Mouse (Mus musculus) CH12.LX (cell line): ENCODE measurements at regions not wholly inside any gene's neighbourhood (a gene's known extent, or its start where the extent isn't known, plus 50 kb on each side); places are given as distances from the start of the nearest gene placed in this dataset.

ENCODE experiments used
- DNase-seq: peaks from one replicate; pipeline ENCODE4 v3.0.0-alpha.2; 2013; ENCODE audit errors: extremely low read depth
- H3K27ac ChIP-seq: 2 replicates; pipeline ENCODE4 v1.5.1; 2012; ENCODE audit warnings: low read depth, mild to moderate bottlenecking, control low read depth, moderate library complexity; ENCODE audit not compliant: insufficient read depth
- H3K27me3 ChIP-seq: replicated peaks from 2 replicates; pipeline ENCODE3; 2012; ENCODE audit warnings: inconsistent platforms
- H3K36me3 ChIP-seq, 2 experiments: replicated peaks in 1 of 2; 2 replicates each; pipeline versions ENCODE3 to v1.6.1; 2012; ENCODE audit warnings: inconsistent platforms in 1 of 2, low read length in 1 of 2, mild to moderate bottlenecking in 1 of 2, mixed read lengths in 1 of 2, moderate library complexity in 1 of 2; ENCODE audit not compliant: control insufficient read depth in 1 of 2, insufficient read depth in 1 of 2
- H3K4me1 ChIP-seq, 2 experiments: 2 replicates each; pipeline ENCODE4 v1.6.1; 2012; ENCODE audit warnings: inconsistent platforms in 1 of 2, moderate library complexity in 1 of 2; ENCODE audit not compliant: insufficient read depth in 2 of 2, control insufficient read depth in 1 of 2
- H3K4me2 ChIP-seq: 2 replicates; pipeline ENCODE4 v1.6.1; 2012; ENCODE audit warnings: low read depth, mild to moderate bottlenecking, control low read depth; ENCODE audit not compliant: poor library complexity, insufficient read depth, severe bottlenecking
- H3K4me3 ChIP-seq, 3 experiments: fragments of 150-350 bp in 1 of 3; sonication (generic) in 1 of 3; replicated peaks in 1 of 3; 2 replicates each; pipeline versions ENCODE3 to v1.5.1; 2011 to 2012; ENCODE audit warnings: low read depth in 2 of 3, low read length in 2 of 3, mild to moderate bottlenecking in 2 of 3, moderate library complexity in 2 of 3, control low read depth in 1 of 3, improper control_type of control experiment in 1 of 3, inconsistent platforms in 1 of 3, mixed read lengths in 1 of 3; ENCODE audit not compliant: poor library complexity in 1 of 3
- H3K79me2 ChIP-seq: replicated peaks from 2 replicates; pipeline ENCODE4 v1.6.1; 2012; ENCODE audit warnings: mild to moderate bottlenecking, moderate library complexity; ENCODE audit not compliant: control insufficient read depth, poor library complexity, insufficient read depth, severe bottlenecking; ENCODE audit errors: extremely low read depth
- H3K9ac ChIP-seq: 2 replicates; pipeline ENCODE4 v1.6.1; 2012; ENCODE audit warnings: low read depth, mild to moderate bottlenecking, control low read depth, moderate library complexity; ENCODE audit not compliant: insufficient read depth
- H3K9me3 ChIP-seq: replicated peaks from 2 replicates; pipeline ENCODE3; 2012; ENCODE audit warnings: low read length, inconsistent platforms, mixed read lengths
- CTCF ChIP-seq, 2 experiments: IDR thresholded peaks in 1 of 2; conservative IDR thresholded peaks in 1 of 2; 2 replicates each; pipeline ENCODE4 v1.5.1; 2011 to 2012; ENCODE audit warnings: low read depth in 2 of 2, low read length in 2 of 2, improper control_type of control experiment in 1 of 2, inconsistent platforms in 1 of 2, mild to moderate bottlenecking in 1 of 2, moderate library complexity in 1 of 2
- E2F4 ChIP-seq: IDR thresholded peaks from 2 replicates; pipeline ENCODE4 v1.6.1; 2011; ENCODE audit warnings: low read depth, low read length, improper control_type of control experiment; ENCODE audit not compliant: insufficient replicate concordance
- ELF1 ChIP-seq: IDR thresholded peaks from 2 replicates; pipeline ENCODE4 v1.6.1; 2014; ENCODE audit warnings: low read depth, mild to moderate bottlenecking, inconsistent platforms, low read length, improper control_type of control experiment
- GABPA ChIP-seq: IDR thresholded peaks from 2 replicates; pipeline ENCODE4 v1.6.1; 2012; ENCODE audit warnings: low read depth, low read length, improper control_type of control experiment, inconsistent platforms; ENCODE audit not compliant: insufficient replicate concordance
- HCFC1 ChIP-seq: IDR thresholded peaks from 2 replicates; pipeline ENCODE4 v1.6.1; 2012; ENCODE audit warnings: low read depth, mild to moderate bottlenecking, inconsistent platforms, low read length, improper control_type of control experiment
- IRF4 ChIP-seq: IDR thresholded peaks from 2 replicates; pipeline ENCODE4 v1.6.1; 2014; ENCODE audit warnings: low read depth, mild to moderate bottlenecking, inconsistent platforms, low read length, improper control_type of control experiment
- JUN ChIP-seq: IDR thresholded peaks from 2 replicates; pipeline ENCODE4 v1.6.1; 2011; ENCODE audit warnings: low read depth, mild to moderate bottlenecking, low read length, improper control_type of control experiment, moderate library complexity; ENCODE audit not compliant: insufficient read depth
- JUND ChIP-seq: conservative IDR thresholded peaks from 2 replicates; pipeline ENCODE4 v1.6.1; 2011; ENCODE audit warnings: low read depth, low read length, improper control_type of control experiment
- KAT2A ChIP-seq: IDR thresholded peaks from 2 replicates; pipeline ENCODE4 v1.6.1; 2012; ENCODE audit warnings: low read length, improper control_type of control experiment, inconsistent platforms; ENCODE audit not compliant: insufficient replicate concordance
- MAFK ChIP-seq: IDR thresholded peaks from 2 replicates; pipeline ENCODE4 v1.6.1; 2011; ENCODE audit warnings: low read length, improper control_type of control experiment; ENCODE audit not compliant: insufficient replicate concordance
- MAZ ChIP-seq: IDR thresholded peaks from 2 replicates; pipeline ENCODE4 v1.6.1; 2012; ENCODE audit warnings: low read depth, mild to moderate bottlenecking, inconsistent platforms, low read length, improper control_type of control experiment, moderate library complexity
- MXI1 ChIP-seq: IDR thresholded peaks from 2 replicates; pipeline ENCODE4 v1.6.1; 2011; ENCODE audit warnings: mild to moderate bottlenecking, low read depth, low read length, improper control_type of control experiment
- MYC ChIP-seq: IDR thresholded peaks from 2 replicates; pipeline ENCODE4 v1.6.1; 2011; ENCODE audit warnings: low read depth, mild to moderate bottlenecking, improper control_type of control experiment, low read length
- NELFE ChIP-seq: IDR thresholded peaks from 2 replicates; pipeline ENCODE4 v1.6.1; 2011; ENCODE audit warnings: low read depth, low read length, improper control_type of control experiment
- NRF1 ChIP-seq: IDR thresholded peaks from 2 replicates; pipeline ENCODE4 v1.6.1; 2014; ENCODE audit warnings: low read depth, mild to moderate bottlenecking, inconsistent platforms, low read length, improper control_type of control experiment, moderate library complexity
- PAX5 ChIP-seq: IDR thresholded peaks from 2 replicates; pipeline ENCODE4 v1.6.1; 2012; ENCODE audit warnings: low read length, inconsistent platforms, mixed read lengths
- POLR2A ChIP-seq: IDR thresholded peaks from 2 replicates; pipeline ENCODE4 v1.6.1; 2011; ENCODE audit warnings: low read depth, mild to moderate bottlenecking, improper control_type of control experiment, low read length
- POLR2AphosphoS2 ChIP-seq: IDR thresholded peaks from 2 replicates; pipeline ENCODE4 v1.6.1; 2011; ENCODE audit warnings: low read depth, low read length, improper control_type of control experiment
- RAD21 ChIP-seq: IDR thresholded peaks from 2 replicates; pipeline ENCODE4 v1.6.1; 2011; ENCODE audit warnings: low read depth, mild to moderate bottlenecking, low read length, improper control_type of control experiment, moderate library complexity
- RCOR1 ChIP-seq: conservative IDR thresholded peaks from 2 replicates; pipeline ENCODE4 v1.6.1; 2012; ENCODE audit warnings: low read depth, mild to moderate bottlenecking, inconsistent platforms, low read length, improper control_type of control experiment
- TBP ChIP-seq: conservative IDR thresholded peaks from 2 replicates; pipeline ENCODE4 v1.6.1; 2011; ENCODE audit warnings: low read depth, low read length, improper control_type of control experiment
- UBTF ChIP-seq: IDR thresholded peaks from 2 replicates; pipeline ENCODE4 v1.6.1; 2012; ENCODE audit warnings: low read depth, mild to moderate bottlenecking, inconsistent platforms, low read length, improper control_type of control experiment, moderate library complexity
- USF1 ChIP-seq: IDR thresholded peaks from 2 replicates; pipeline ENCODE4 v1.6.1; 2014; ENCODE audit warnings: low read depth, mild to moderate bottlenecking, inconsistent platforms, low read length, improper control_type of control experiment
- USF2 ChIP-seq: conservative IDR thresholded peaks from 2 replicates; pipeline ENCODE4 v1.6.1; 2011; ENCODE audit warnings: low read depth, low read length, improper control_type of control experiment
- ZKSCAN1 ChIP-seq: IDR thresholded peaks from 2 replicates; pipeline ENCODE4 v1.6.1; 2012; ENCODE audit warnings: low read depth, inconsistent platforms, low read length, improper control_type of control experiment, borderline replicate concordance
- ZMIZ1 ChIP-seq: IDR thresholded peaks from 2 replicates; pipeline ENCODE4 v1.6.1; 2012; ENCODE audit warnings: low read depth, mild to moderate bottlenecking, inconsistent platforms, low read length, improper control_type of control experiment
- dilution Hi-C: fragments of 300-500 bp; cut with MboI; formaldehyde crosslinking; loops from 2 replicates; pipeline ENCODE4 v1.14.3; 2020; ENCODE audit warnings: low sequenced_read_pairs; ENCODE audit not compliant: extremely low pct_unique_long_range_greater_than_20kb, extremely low pct_ligation_motif_present
- in situ Hi-C: fragments of 300-500 bp; cut with MboI; formaldehyde crosslinking; loops from 3 replicates; pipeline ENCODE4 v1.14.3; 2019; ENCODE audit warnings: low sequenced_read_pairs, low pct_ligation_motif_present, low pct_unique_long_range_greater_than_20kb, mixed read lengths

DNA sequence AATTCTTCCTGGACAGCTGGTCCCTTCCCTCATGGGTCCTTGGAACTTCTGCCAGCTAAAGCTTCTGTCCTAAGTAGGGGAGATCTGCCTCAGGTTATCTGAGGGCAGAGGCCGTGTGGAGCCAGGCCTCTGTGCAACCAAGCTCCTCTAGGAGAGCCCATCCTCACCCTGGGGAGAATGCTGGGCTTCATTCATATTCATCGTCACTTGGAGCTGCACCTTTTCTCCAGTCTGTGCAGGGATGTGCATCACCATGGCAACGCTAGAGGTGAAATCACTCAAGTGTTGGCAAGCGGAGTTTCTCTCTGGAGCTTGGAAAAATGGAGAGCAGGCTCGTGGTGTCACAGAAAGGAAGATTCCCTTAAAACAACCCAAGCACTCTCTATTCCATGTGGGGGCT lies 155.5 kb upstream of the Ppp2r3a start:
- no peak for TF ChIP-seq NELFE
- Histone ChIP-seq H3K9me3 (peaks cover 83% of the 10 kb centered on the region), H3K4me3 (no peak overlapping the region), H3K36me3 (no peaks in the 10 kb centered on the region), H3K27me3 (no peaks in the 10 kb centered on the region), H3K4me1 (no peaks in the 10 kb centered on the region), H3K79me2 (no peaks in the 10 kb centered on the region), H3K4me2 (no peak overlapping the region), H3K27ac (no peak overlapping the region), H3K9ac (no peak overlapping the region)
- dilution Hi-C loops = no loop called here
- no peak for DNase-seq
- in situ Hi-C loops = no loop called here

DNA sequence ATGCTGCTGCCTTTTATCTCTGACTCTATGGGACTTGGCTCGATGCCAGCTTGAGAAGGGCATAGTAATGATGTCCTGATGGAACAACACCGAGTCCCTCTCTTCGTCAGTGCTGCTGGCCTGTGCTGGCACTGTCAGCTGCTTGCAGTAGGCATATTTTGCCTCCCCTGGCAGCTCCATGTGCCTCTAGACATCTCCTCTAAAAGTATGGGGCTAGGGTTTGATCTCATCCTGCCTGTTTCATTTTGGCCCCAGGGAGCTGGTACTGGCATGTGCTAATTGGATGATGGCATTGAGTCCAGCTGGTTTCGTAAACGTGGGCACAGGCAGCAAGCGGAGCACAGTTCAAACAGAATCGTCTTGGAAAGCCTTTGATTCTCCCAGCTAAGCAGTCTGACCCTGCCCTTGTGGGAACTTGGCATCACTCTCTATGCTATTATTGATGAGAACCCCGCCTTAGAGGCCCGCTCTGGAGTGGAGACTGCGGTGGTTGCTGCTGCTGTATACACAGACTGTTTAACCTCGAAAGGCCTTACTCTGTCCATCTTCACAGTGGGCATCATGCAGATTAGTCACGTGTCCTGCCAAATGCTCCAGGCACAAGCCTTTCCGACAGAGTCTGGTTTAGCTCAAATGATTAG lies 153.0 kb upstream of the Ppp2r3a start:
- no peak overlapping the region for H3K9ac ChIP-seq
- no peak for TF ChIP-seq USF1
- TF ChIP-seq ELF1 = no peak
- TF ChIP-seq ZMIZ1 = no peak
- no peak for TF ChIP-seq IRF4
- TF ChIP-seq MXI1 = no peak
- TF ChIP-seq JUND = no peak
- no peak for TF ChIP-seq RCOR1
- no peak for TF ChIP-seq E2F4
- no peak for TF ChIP-seq PAX5
- TF ChIP-seq TBP = no peak
- TF ChIP-seq GABPA = no peak
- no peak for TF ChIP-seq MYC
- no peak for TF ChIP-seq RAD21
- peaks cover 81% of the 10 kb centered on the region for H3K9me3 ChIP-seq
- H3K4me3 ChIP-seq = no peak overlapping the region
- dilution Hi-C loops (no loop called here), in situ Hi-C loops (no loop called here)
- no peak overlapping the region for H3K27ac ChIP-seq
- H3K4me1 ChIP-seq = no peaks in the 10 kb centered on the region
- no peak for DNase-seq
- H3K27me3 ChIP-seq = no peaks in the 10 kb centered on the region
- H3K4me2 ChIP-seq = no peak overlapping the region
- no peaks in the 10 kb centered on the region for H3K79me2 ChIP-seq
- H3K36me3 ChIP-seq = no peaks in the 10 kb centered on the region

DNA sequence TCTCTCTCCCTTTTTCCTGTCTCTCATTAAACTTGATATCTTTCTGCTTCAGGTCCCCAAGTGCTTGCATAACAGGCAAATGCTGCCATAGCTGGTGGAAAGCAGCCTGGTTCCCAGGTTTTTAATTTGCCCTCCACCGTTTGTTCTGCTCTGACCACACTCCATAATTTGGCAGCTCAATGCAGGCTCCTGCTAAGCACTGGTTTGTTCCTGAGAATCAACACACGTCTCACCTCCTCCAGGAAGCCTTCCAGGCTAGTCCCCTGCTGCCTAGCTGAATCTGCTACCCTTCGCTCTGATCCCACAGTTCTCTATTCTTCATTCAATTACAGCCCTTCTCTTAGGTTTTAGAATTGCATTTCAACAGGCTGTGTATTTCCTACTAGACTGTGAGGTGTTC lies 152.4 kb upstream of the Ppp2r3a start:
- Histone ChIP-seq H3K27ac (no peak overlapping the region), H3K9ac (no peak overlapping the region), H3K4me2 (no peak overlapping the region), H3K4me1 (no peaks in the 10 kb centered on the region), H3K9me3 (peaks cover 80% of the 10 kb centered on the region), H3K27me3 (no peaks in the 10 kb centered on the region), H3K4me3 (no peak overlapping the region), H3K79me2 (no peaks in the 10 kb centered on the region), H3K36me3 (no peaks in the 10 kb centered on the region)
- no peak for DNase-seq
- TF ChIP-seq UBTF = no peak
- no peak for TF ChIP-seq TBP
- no peak for TF ChIP-seq CTCF (conservative IDR thresholded peaks at IDR 0.05 in 1 of 2, IDR thresholded peaks at IDR 0.05 in 1 of 2; ENCODE audit: low read depth in 2 of 2, low read length in 2 of 2)
- TF ChIP-seq KAT2A = no peak
- no peak for TF ChIP-seq POLR2AphosphoS2
- no peak for TF ChIP-seq POLR2A
- TF ChIP-seq ZMIZ1 = no peak
- TF ChIP-seq ZKSCAN1 = no peak
- TF ChIP-seq JUN = no peak
- TF ChIP-seq RAD21 = no peak
- no peak for TF ChIP-seq MYC
- no peak for TF ChIP-seq NRF1
- TF ChIP-seq MXI1 = no peak
- no peak for TF ChIP-seq MAFK
- TF ChIP-seq HCFC1 = no peak
- TF ChIP-seq NELFE = no peak
- TF ChIP-seq MAZ = no peak
- no peak for TF ChIP-seq RCOR1
- TF ChIP-seq USF2 = no peak
- in situ Hi-C loops = no loop called here
- dilution Hi-C loops = no loop called here
